Mouse (Mus musculus) cortical plate, adult 2 months (tissue): Measurements from ENCODE around the gene Drc3. TPM values are rescaled to one million over a fixed set of nuclear protein-coding genes. Genes with fewer than 3 reads are reported as not detected.
"Not testable (repeated sequence)": the region's sequence is repeated elsewhere in the genome, so short reads cannot be mapped to it uniquely, and the experiment has no call there.

Experiments used
- H3K27ac ChIP-seq: fragments of 200-500 bp; 2 replicates; pipeline ENCODE4 v1.5.1; 2012; ENCODE audit warnings: low read length, control low read depth, inconsistent platforms; ENCODE audit not compliant: insufficient read depth
- H3K4me1 ChIP-seq: fragments of 200-500 bp; 2 replicates; pipeline ENCODE4 v1.6.1; 2011; ENCODE audit warnings: low read length; ENCODE audit not compliant: control insufficient read depth, insufficient read depth
- H3K4me3 ChIP-seq: fragments of 200-500 bp; 2 replicates; pipeline ENCODE4 v1.5.1; 2011; ENCODE audit warnings: mild to moderate bottlenecking, low read length, control low read depth; ENCODE audit not compliant: insufficient read depth
- CTCF ChIP-seq: fragments of 200-500 bp; IDR thresholded peaks from 2 replicates; pipeline ENCODE4 v1.5.1; 2011; ENCODE audit warnings: mild to moderate bottlenecking, control low read depth, low read length; ENCODE audit not compliant: insufficient read depth; ENCODE audit errors: extremely low read depth
- POLR2A ChIP-seq: fragments of 200-500 bp; IDR thresholded peaks from 2 replicates; pipeline ENCODE4 v1.6.1; 2011; ENCODE audit warnings: mild to moderate bottlenecking, low read length, control low read depth; ENCODE audit not compliant: insufficient read depth; ENCODE audit errors: extremely low read depth
- polyA plus RNA-seq: library from polyadenylated mRNA; depleted of rRNA; stranded (reverse); fragments of >200 nt; gene quantifications from 2 replicates; pipeline ENCODE4 v1.2.3, GENCODE M21; 2012

Gene Drc3
- polyA plus RNA-seq, 1 experiment, result 17.3 TPM

GRCm38 (mm10) chr11:60416963-60417716 lies 64.0 kb downstream of the Drc3 start, which contains the start of gene Gid4:
Gid4 (plus strand) TSS chr11:60417145.
- TF ChIP-seq CTCF (no peak), POLR2A (peak; percentile 75)
- H3K4me1 ChIP-seq, result peaks cover 7% of the 10 kb centered on the region
- peak within 1 kb of the TSS; percentile 57 for H3K4me3 ChIP-seq
- peak within 1 kb of the TSS; percentile 62; the same call in 1 of the 2 replicates for H3K27ac ChIP-seq

- H3K27ac ChIP-seq, result peak within 1 kb of the TSS; percentile 62; the same call in 1 of the 2 replicates
- peaks cover 7% of the 10 kb centered on the region for H3K4me1 ChIP-seq
- H3K4me3 ChIP-seq, result peak within 1 kb of the TSS; percentile 57
- TF ChIP-seq CTCF, result no peak
- no peak for TF ChIP-seq POLR2A
Observed at GRCm38 (mm10) chr11:60417717-60418472, 64.8 kb downstream of the Drc3 start, which contains the start of gene Atpaf2. Atpaf2 (minus strand) TSS chr11:60418457.

- Histone ChIP-seq H3K4me1 (peaks cover 7% of the 10 kb centered on the region), H3K4me3 (peak overlapping the region; percentile 57), H3K27ac (no peak overlapping the region)
- TF ChIP-seq CTCF (no peak), POLR2A (no peak)
Observed at GRCm38 (mm10) chr11:60418473-60418803, 65.3 kb downstream of the Drc3 start.

DNA sequence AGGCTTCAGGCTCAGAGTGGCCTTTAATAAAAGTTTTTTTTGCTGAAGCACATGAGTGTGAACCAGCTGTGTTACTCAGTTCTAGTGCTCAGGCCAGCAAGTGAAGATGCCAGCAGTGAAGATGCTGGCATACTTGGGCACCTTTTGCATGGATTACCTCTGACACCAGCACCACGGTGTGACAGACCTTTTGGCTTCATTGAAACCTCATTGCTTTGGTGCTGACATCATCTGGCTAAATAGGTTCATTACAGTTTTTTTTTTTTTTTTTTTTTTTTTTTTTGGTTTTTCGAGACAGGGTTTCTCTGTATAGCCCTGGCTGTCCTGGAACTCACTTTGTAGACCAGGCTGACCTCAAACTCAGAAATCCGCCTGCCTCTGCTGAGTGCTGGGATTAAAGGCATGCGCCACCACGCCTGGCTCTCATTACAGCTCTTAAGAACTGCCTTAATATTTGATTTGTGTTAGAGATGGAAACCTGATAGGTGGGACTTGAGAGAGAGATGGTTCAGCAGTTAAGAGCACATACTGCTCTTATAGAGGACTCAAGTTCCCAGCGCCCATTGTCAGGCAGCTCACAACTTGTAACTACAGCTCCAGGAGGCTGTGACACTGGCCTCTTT lies 69.0 kb downstream of the Drc3 start:
- Histone ChIP-seq H3K4me3 (no peak overlapping the region), H3K4me1 (peaks cover 3% of the 10 kb centered on the region), H3K27ac (no peak overlapping the region)
- TF ChIP-seq POLR2A, result no peak
- peak; percentile 8; the same call in 1 of the 2 replicates for TF ChIP-seq CTCF

GRCm38 (mm10) chr11:60423006-60423405 lies 69.9 kb downstream of the Drc3 start:
- H3K4me1 ChIP-seq, result peaks cover 3% of the 10 kb centered on the region
- TF ChIP-seq CTCF, result no peak
- no peak for TF ChIP-seq POLR2A
- no peak overlapping the region for H3K4me3 ChIP-seq
- no peak overlapping the region for H3K27ac ChIP-seq

DNA sequence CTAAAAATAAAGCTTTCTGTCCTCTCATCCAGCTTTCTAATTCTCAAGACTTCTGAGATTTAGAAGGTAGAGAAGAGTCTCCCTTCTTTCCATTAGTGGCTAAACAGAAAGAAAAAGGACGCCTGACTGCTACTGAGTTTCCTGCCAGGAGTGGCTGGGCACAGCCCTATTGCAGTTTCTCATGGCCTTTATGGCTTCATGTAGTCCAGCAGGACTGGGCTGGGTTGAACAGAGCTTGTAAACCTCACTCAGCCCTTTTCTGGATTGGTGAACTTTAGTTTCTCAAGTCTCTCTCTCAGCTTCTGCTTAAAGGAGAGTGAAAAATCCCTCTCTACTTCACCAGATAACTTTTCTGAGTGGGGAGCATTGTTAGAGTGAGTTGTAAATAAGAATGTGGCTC lies 73.3 kb downstream of the Drc3 start:
- H3K27ac ChIP-seq, result no peak overlapping the region
- H3K4me1 ChIP-seq, result peaks cover 1% of the 10 kb centered on the region
- no peak overlapping the region for H3K4me3 ChIP-seq
- TF ChIP-seq POLR2A (no peak), CTCF (no peak)

DNA sequence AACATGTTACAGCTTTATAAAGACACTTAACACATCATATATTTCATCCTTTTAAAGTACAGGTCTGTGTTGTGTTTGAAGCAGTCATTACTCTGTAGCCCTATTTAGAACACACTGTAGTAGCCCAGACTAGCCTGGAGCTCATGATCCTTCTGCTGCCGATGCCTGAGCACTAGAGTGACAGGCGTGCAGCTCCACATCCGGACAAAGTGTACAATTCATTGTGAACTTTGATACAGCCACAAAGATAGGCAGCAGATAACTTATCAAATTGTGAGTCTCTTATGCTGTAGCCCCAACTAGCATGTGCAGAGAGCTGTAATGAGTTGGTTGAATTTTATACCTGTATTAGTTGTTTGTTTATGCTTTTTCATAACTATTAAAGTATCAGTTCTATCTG lies 74.5 kb downstream of the Drc3 start:
- no peak overlapping the region for H3K27ac ChIP-seq
- no peak for TF ChIP-seq POLR2A
- H3K4me3 ChIP-seq, result no peak overlapping the region
- no peaks in the 10 kb centered on the region for H3K4me1 ChIP-seq

GRCm38 (mm10) chr11:60433501-60433900 lies 80.4 kb downstream of the Drc3 start:
- H3K27ac ChIP-seq, result no peak overlapping the region
- no peaks in the 10 kb centered on the region for H3K4me1 ChIP-seq
- H3K4me3 ChIP-seq, result no peak overlapping the region
- no peak for TF ChIP-seq CTCF
- no peak for TF ChIP-seq POLR2A

DNA sequence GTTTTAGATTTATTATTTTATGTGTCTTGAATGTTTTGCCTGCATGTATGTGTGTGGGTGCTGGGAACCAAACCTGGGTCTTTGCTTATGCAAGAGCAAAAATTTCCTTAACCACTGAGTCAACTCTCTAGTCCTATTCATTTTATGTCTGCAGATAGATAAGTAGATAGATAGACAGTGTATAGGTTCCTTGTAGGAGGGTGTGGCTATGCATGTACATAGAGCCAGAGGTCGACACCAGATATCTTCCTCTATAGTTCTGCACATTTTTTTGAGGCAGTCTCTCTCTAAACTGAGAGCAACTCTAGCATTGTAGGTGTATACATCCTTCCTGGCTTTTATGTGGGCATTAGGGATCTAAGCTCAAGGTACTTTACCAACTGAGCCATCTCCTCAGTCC lies 82.0 kb downstream of the Drc3 start:
- Histone ChIP-seq H3K4me1 (no peaks in the 10 kb centered on the region), H3K27ac (no peak overlapping the region), H3K4me3 (no peak overlapping the region)
- TF ChIP-seq POLR2A, result no peak
- no peak for TF ChIP-seq CTCF

DNA sequence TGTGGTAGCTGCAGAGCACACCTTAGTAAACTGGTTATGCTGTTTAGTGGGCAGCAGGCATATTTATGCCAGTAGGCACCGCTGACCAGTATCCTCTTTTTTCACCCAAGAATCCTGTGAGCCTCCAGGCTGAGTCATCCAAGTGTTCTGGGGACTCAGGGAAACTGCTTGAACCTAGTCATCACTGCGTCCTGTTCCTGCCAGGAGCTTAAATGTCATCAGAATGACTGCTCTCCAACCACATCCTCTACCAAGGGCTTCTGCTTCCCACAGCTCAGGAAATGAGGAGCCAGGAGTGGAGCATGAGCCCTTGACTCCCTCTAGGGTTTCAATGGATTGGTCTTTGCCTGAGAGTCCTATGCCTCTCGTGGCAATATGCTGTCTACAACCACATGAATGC lies 83.5 kb downstream of the Drc3 start:
- Histone ChIP-seq H3K27ac (no peak overlapping the region), H3K4me1 (no peaks in the 10 kb centered on the region), H3K4me3 (no peak overlapping the region)
- TF ChIP-seq POLR2A (no peak), CTCF (no peak)

DNA sequence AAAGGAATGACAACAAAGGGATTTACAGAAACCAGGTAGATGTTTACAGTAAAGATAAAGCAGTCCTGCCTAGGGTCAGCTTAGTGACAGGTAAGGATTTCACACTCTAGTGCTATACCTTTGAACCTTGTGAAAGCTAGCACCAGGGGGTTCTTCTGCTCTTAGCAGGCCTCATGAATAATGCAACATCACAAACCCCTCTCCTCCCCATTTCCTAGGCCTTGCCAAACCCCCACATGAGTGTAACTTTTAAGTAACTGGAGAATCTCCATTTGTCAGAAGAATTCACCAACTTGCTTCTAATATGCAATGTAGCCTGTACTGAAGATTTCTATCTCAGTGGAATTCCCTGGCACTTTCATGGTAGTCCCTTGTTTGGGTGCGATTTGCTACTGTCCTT lies 86.5 kb downstream of the Drc3 start:
- not testable (repeated sequence) for H3K27ac ChIP-seq, H3K4me3 ChIP-seq, H3K4me1 ChIP-seq
